Mouse (Mus musculus) myocyte (in vitro differentiated cells): Measurements from ENCODE around the gene Peli1. TPM values are rescaled to one million over a fixed set of nuclear protein-coding genes. Genes with fewer than 3 reads are reported as not detected.

Source experiments
- H3K27me3 ChIP-seq: one replicate; pipeline ENCODE4 v1.6.1; 2011; ENCODE audit not compliant: control insufficient read depth, insufficient read depth, insufficient read length
- H3K36me3 ChIP-seq: one replicate; pipeline ENCODE4 v1.6.1; 2011; ENCODE audit not compliant: control insufficient read depth, insufficient read depth
- H3K4me2 ChIP-seq: one replicate; pipeline ENCODE4 v1.6.1; 2011; ENCODE audit warnings: low read depth, control low read depth
- H3K4me3 ChIP-seq: one replicate; pipeline ENCODE4 v1.5.1; 2011; ENCODE audit warnings: mild to moderate bottlenecking, control low read depth, moderate library complexity
- H3K79me2 ChIP-seq: one replicate; pipeline ENCODE4 v1.6.1; 2011; ENCODE audit not compliant: control insufficient read depth, insufficient read depth
- H3ac ChIP-seq: one replicate; pipeline ENCODE4 v1.6.1; 2011; ENCODE audit not compliant: control insufficient read depth, insufficient read length
- CEBPB ChIP-seq: IDR thresholded peaks from 2 replicates; pipeline ENCODE4 v1.6.1; 2011; ENCODE audit warnings: mild to moderate bottlenecking, moderate library complexity; ENCODE audit not compliant: poor library complexity, insufficient read depth, severe bottlenecking
- E2F4 ChIP-seq: IDR thresholded peaks from one replicate; pipeline ENCODE4 v1.6.1; 2011; ENCODE audit warnings: mild to moderate bottlenecking, control low read depth, moderate library complexity; ENCODE audit not compliant: insufficient read depth
- MAX ChIP-seq: IDR thresholded peaks from one replicate; pipeline ENCODE4 v1.6.1; 2011; ENCODE audit warnings: low read depth, mild to moderate bottlenecking, control low read depth
- MYOD1 ChIP-seq, 3 experiments: IDR thresholded peaks; one replicate each; pipeline ENCODE4 v1.6.1; 2011; ENCODE audit warnings: control low read depth in 2 of 3, low read depth in 2 of 3, mild to moderate bottlenecking in 2 of 3, moderate library complexity in 1 of 3; ENCODE audit not compliant: insufficient read length in 2 of 3, control insufficient read depth in 1 of 3
- MYOG ChIP-seq, 3 experiments: IDR thresholded peaks; one replicate each; pipeline ENCODE4 v1.6.1; 2011; ENCODE audit warnings: control low read depth in 2 of 3, low read depth in 2 of 3, mild to moderate bottlenecking in 2 of 3; ENCODE audit not compliant: insufficient read length in 2 of 3, control insufficient read depth in 1 of 3, insufficient read depth in 1 of 3
- POLR2A ChIP-seq: IDR thresholded peaks from one replicate; pipeline ENCODE4 v1.6.1; 2011; ENCODE audit warnings: low read depth, mild to moderate bottlenecking, control low read depth, moderate library complexity; ENCODE audit not compliant: insufficient read length
- POLR2AphosphoS2 ChIP-seq: IDR thresholded peaks from one replicate; pipeline ENCODE4 v1.6.1; 2011; ENCODE audit warnings: low read depth, control low read depth; ENCODE audit not compliant: insufficient read length
- REST ChIP-seq: IDR thresholded peaks from one replicate; pipeline ENCODE4 v1.6.1; 2011; ENCODE audit warnings: mild to moderate bottlenecking, control low read depth, moderate library complexity; ENCODE audit not compliant: insufficient read depth, insufficient read length
- SRF ChIP-seq: IDR thresholded peaks from one replicate; pipeline ENCODE4 v1.6.1; 2011; ENCODE audit warnings: low read depth; ENCODE audit not compliant: control insufficient read depth, insufficient read length
- TCF12 ChIP-seq: IDR thresholded peaks from one replicate; pipeline ENCODE4 v1.6.1; 2011; ENCODE audit warnings: mild to moderate bottlenecking, control low read depth; ENCODE audit not compliant: poor library complexity, insufficient read depth, severe bottlenecking
- TCF3 ChIP-seq: IDR thresholded peaks from one replicate; pipeline ENCODE4 v1.6.1; 2011; ENCODE audit warnings: low read depth, control low read depth; ENCODE audit not compliant: insufficient read length
- USF1 ChIP-seq: IDR thresholded peaks from one replicate; pipeline ENCODE4 v1.6.1; 2011; ENCODE audit warnings: low read depth, mild to moderate bottlenecking, control low read depth, moderate library complexity
- polyA plus RNA-seq: library from polyadenylated mRNA; unstranded; fragments of >200 nt; fragmentation: generic; extraction: Trizol; gene quantifications from one replicate; pipeline ENCODE4 v1.2.1, GENCODE M21; 2012; ENCODE audit warnings: missing spikeins

Peli1 gene
- polyA plus RNA-seq, 1 experiment: 3.3 TPM

GRCm38 (mm10) chr11:21153111-21153510 is 62.0 kb downstream of the Peli1 start:
- no peaks in the 10 kb centered on the region for H3K27me3 ChIP-seq
- H3K79me2 ChIP-seq: no peaks in the 10 kb centered on the region
- peaks cover 10% of the 10 kb centered on the region for H3K36me3 ChIP-seq
- no peak overlapping the region for H3K4me3 ChIP-seq
- no peak overlapping the region for H3K4me2 ChIP-seq
- no peak for TF ChIP-seq MYOD1 (IDR thresholded peaks at IDR 0.05; ENCODE audit: control insufficient read depth in 1 of 3, insufficient read length in 2 of 3, low read depth in 2 of 3)
- TF ChIP-seq POLR2AphosphoS2: no peak
- TF ChIP-seq USF1: no peak
- TF ChIP-seq SRF: no peak
- TF ChIP-seq TCF3: no peak
- TF ChIP-seq MYOG (IDR thresholded peaks at IDR 0.05; ENCODE audit: control insufficient read depth in 1 of 3, insufficient read depth in 1 of 3, insufficient read length in 2 of 3, low read depth in 2 of 3): no peak
- no peak for TF ChIP-seq E2F4
- TF ChIP-seq CEBPB: no peak
- H3ac ChIP-seq: no peak overlapping the region

- TF ChIP-seq TCF12 (no peak), MYOD1 (IDR thresholded peaks at IDR 0.05; ENCODE audit: control insufficient read depth in 1 of 3, insufficient read length in 2 of 3, low read depth in 2 of 3) (no peak), SRF (no peak), CEBPB (no peak), E2F4 (no peak), MAX (no peak), POLR2A (no peak)
- Histone ChIP-seq H3K79me2 (no peaks in the 10 kb centered on the region), H3K4me2 (no peak overlapping the region), H3K27me3 (no peaks in the 10 kb centered on the region), H3K4me3 (no peak overlapping the region), H3K36me3 (no peaks in the 10 kb centered on the region), H3ac (no peak overlapping the region)
These were observed 66.5 kb downstream of the Peli1 start for GRCm38 (mm10) chr11:21157595-21157994.

GRCm38 (mm10) chr11:21162093-21162492 is 71.0 kb downstream of the Peli1 start:
- Histone ChIP-seq H3K27me3 (no peaks in the 10 kb centered on the region), H3K36me3 (no peaks in the 10 kb centered on the region), H3K4me2 (no peak overlapping the region), H3K79me2 (no peaks in the 10 kb centered on the region), H3K4me3 (no peak overlapping the region), H3ac (no peak overlapping the region)
- TF ChIP-seq TCF12 (no peak), REST (no peak)

- no peak overlapping the region for H3ac ChIP-seq
- no peak overlapping the region for H3K4me3 ChIP-seq
- no peaks in the 10 kb centered on the region for H3K36me3 ChIP-seq
- TF ChIP-seq MAX: no peak
- TF ChIP-seq POLR2A: no peak
- no peak for TF ChIP-seq MYOG (IDR thresholded peaks at IDR 0.05; ENCODE audit: control insufficient read depth in 1 of 3, insufficient read depth in 1 of 3, insufficient read length in 2 of 3, low read depth in 2 of 3)
- TF ChIP-seq SRF: no peak
- TF ChIP-seq E2F4: no peak
- TF ChIP-seq TCF3: no peak
- no peak for TF ChIP-seq POLR2AphosphoS2
- no peak overlapping the region for H3K4me2 ChIP-seq
- H3K27me3 ChIP-seq: no peaks in the 10 kb centered on the region
- H3K79me2 ChIP-seq: no peaks in the 10 kb centered on the region
These were observed 72.1 kb downstream of the Peli1 start for GRCm38 (mm10) chr11:21163143-21163542.

DNA sequence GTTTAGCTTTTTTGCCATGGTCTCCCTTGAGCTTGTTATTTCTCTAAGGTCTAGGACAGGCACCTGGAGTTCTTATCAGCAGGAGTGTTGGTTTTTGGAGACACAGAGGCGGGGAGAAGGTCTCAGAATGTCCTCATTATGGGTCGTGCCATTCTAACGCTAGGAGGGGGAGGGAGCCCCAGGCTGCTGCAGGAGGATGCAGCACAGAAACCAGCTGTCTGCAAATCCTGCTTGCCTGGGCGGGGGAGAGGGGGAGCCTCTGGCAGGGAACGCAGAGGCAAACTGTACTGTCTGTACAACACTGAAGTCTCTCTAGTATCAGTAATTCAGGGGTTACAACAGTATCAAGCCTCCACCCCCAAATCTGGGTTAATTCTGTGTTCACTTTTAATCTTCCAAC is 72.6 kb downstream of the Peli1 start:
- Histone ChIP-seq H3K27me3 (no peaks in the 10 kb centered on the region), H3K4me2 (no peak overlapping the region)

More for the DNA sequence above, 72.6 kb downstream of the Peli1 start:
- Histone ChIP-seq H3K36me3 (no peaks in the 10 kb centered on the region), H3K4me3 (no peak overlapping the region), H3ac (no peak overlapping the region), H3K79me2 (no peaks in the 10 kb centered on the region)
- TF ChIP-seq POLR2A (no peak), SRF (no peak), TCF3 (no peak), TCF12 (no peak), MAX (no peak), USF1 (no peak), CEBPB (no peak), POLR2AphosphoS2 (no peak), REST (no peak), MYOG (IDR thresholded peaks at IDR 0.05; ENCODE audit: control insufficient read depth in 1 of 3, insufficient read depth in 1 of 3, insufficient read length in 2 of 3, low read depth in 2 of 3) (no peak), E2F4 (no peak), MYOD1 (IDR thresholded peaks at IDR 0.05; ENCODE audit: control insufficient read depth in 1 of 3, insufficient read length in 2 of 3, low read depth in 2 of 3) (no peak)
